Mouse (Mus musculus) cerebellum, postnatal 36 days (tissue): ENCODE results near the gene Myrf.
A peak's percentile ranks its signal among the peaks of the same experiment; 100 is the strongest.

Source experiments
- DNase-seq, 2 experiments: peaks; one replicate each; pipeline ENCODE4 v3.0.0; 2021 to 2022; ENCODE audit warnings: mixed read lengths in 2 of 2

Gene Myrf

GRCm38 (mm10) chr19:10247165-10247564, 6.6 kb upstream of the Myrf start:
- no peak for DNase-seq

GRCm38 (mm10) chr19:10244183-10244582, 3.6 kb upstream of the Myrf start:
- peak; percentile 23 for DNase-seq

GRCm38 (mm10) chr19:10242916-10243315, 2.4 kb upstream of the Myrf start:
- DNase-seq, result no peak

- no peak for DNase-seq
Measured at GRCm38 (mm10) chr19:10239975-10240653, 434 bp downstream of the Myrf start.

- DNase-seq, result no peak
Measured at GRCm38 (mm10) chr19:10239419-10239818, 1.1 kb downstream of the Myrf start.

GRCm38 (mm10) chr19:10238477-10238876, 2.1 kb downstream of the Myrf start:
- no peak for DNase-seq

GRCm38 (mm10) chr19:10235784-10236565, 4.6 kb downstream of the Myrf start:
- DNase-seq, result no peak

- DNase-seq, result no peak
Measured at GRCm38 (mm10) chr19:10232327-10233017, 8.1 kb downstream of the Myrf start.

GRCm38 (mm10) chr19:10231871-10232270, 8.7 kb downstream of the Myrf start:
- no peak for DNase-seq

GRCm38 (mm10) chr19:10231016-10231415, 9.5 kb downstream of the Myrf start:
- DNase-seq, result no peak

- DNase-seq, result no peak
Measured at GRCm38 (mm10) chr19:10225767-10226166, 14.8 kb downstream of the Myrf start.

GRCm38 (mm10) chr19:10224637-10225453, 15.7 kb downstream of the Myrf start:
- no peak for DNase-seq

- no peak for DNase-seq
Measured at GRCm38 (mm10) chr19:10223561-10223960, 17.0 kb downstream of the Myrf start.

- DNase-seq, result no peak
Measured at GRCm38 (mm10) chr19:10222656-10223055, 17.9 kb downstream of the Myrf start.

GRCm38 (mm10) chr19:10221585-10221984, 19.0 kb downstream of the Myrf start:
- DNase-seq, result no peak

GRCm38 (mm10) chr19:10219593-10219992, 21.0 kb downstream of the Myrf start:
- no peak for DNase-seq

GRCm38 (mm10) chr19:10219108-10219507, 21.4 kb downstream of the Myrf start:
- DNase-seq, result peak; percentile 28 to 39

- DNase-seq, result no peak
Measured at GRCm38 (mm10) chr19:10216101-10216500, 24.4 kb downstream of the Myrf start.

GRCm38 (mm10) chr19:10213796-10214471, 26.6 kb downstream of the Myrf start:
- no peak for DNase-seq

GRCm38 (mm10) chr19:10210885-10211284, 29.7 kb downstream of the Myrf start:
- DNase-seq, result no peak

GRCm38 (mm10) chr19:10208851-10209250, 31.7 kb downstream of the Myrf start:
- no peak for DNase-seq

GRCm38 (mm10) chr19:10205051-10205450, 35.5 kb downstream of the Myrf start:
- no peak for DNase-seq
